Mouse (Mus musculus): ENCODE results near the gene Hps5.
"Not testable (repeated sequence)": the region's sequence is repeated elsewhere in the genome, so short reads cannot be mapped to it uniquely, and the experiment has no call there.

DNA sequence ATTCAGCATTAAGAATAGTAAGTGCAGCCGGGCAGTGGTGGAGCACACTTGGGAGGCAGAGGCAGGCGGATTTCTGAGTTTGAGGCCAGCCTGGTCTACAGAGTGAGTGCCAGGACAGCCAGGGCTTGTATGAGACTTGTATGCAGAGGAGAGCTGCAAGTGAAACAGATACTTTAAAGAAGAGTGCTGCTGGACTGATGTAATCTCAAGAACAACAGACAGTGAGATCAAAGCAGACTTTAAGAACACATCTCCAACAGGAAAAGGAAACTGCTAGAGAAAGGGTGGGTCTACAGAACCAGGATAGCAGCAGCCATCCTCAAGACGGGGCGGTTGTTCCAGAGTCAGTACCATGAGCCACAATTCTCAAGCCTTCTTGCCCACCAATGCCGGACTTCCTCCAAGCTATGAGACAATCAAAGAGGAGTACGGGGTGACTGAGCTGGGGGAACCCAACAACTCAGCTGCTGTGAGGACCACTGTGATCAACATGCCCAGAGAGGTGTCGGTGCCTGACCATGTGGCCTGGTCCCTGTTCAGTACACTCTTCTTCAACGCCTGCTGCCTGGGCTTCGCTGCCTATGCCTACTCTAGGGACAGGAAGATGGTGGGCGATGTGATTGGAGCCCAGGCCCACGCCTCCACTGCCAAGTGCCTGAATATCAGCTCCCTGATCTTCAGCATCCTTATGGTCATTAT is 36.4 kb upstream of the Hps5 start:
- not testable (repeated sequence) for TF ChIP-seq TCF12 (IDR thresholded peaks at IDR 0.05; ENCODE audit: low read depth, low read length); USF2 (conservative IDR thresholded peaks at IDR 0.05; ENCODE audit: low read depth, low read length); ELF1 (IDR thresholded peaks at IDR 0.05; ENCODE audit: low read depth, low read length); POLR2A (IDR thresholded peaks at IDR 0.05; ENCODE audit: low read depth, low read length); CTCF (conservative IDR thresholded peaks at IDR 0.05 in 1 of 2, IDR thresholded peaks at IDR 0.05 in 1 of 2; ENCODE audit: low read depth in 2 of 2, low read length in 2 of 2); RAD21 (IDR thresholded peaks at IDR 0.05; ENCODE audit: low read depth, low read length); CHD2 (IDR thresholded peaks at IDR 0.05; ENCODE audit: low read length); ETS1 (conservative IDR thresholded peaks at IDR 0.05; ENCODE audit: low read depth, low read length); GABPA (IDR thresholded peaks at IDR 0.05; ENCODE audit: insufficient replicate concordance, low read depth, low read length); E2F4 (IDR thresholded peaks at IDR 0.05; ENCODE audit: insufficient replicate concordance, low read depth, low read length); MAZ (IDR thresholded peaks at IDR 0.05; ENCODE audit: low read depth, low read length); ZNF384 (IDR thresholded peaks at IDR 0.05; ENCODE audit: low read depth, low read length)
